Mouse (Mus musculus) heart, adult 2 months (tissue): ENCODE data around the gene Abcd3. TPM values are rescaled to one million over a fixed set of nuclear protein-coding genes. Genes with fewer than 3 reads are reported as not detected.
"Not testable (repeated sequence)": the region's sequence is repeated elsewhere in the genome, so short reads cannot be mapped to it uniquely, and the experiment has no call there.

ENCODE experiments used
- DNase-seq, 2 experiments: peaks; one replicate each; pipeline ENCODE4 v3.0.0; 2021
- H3K27ac ChIP-seq: fragments of 200-600 bp; 2 replicates; pipeline ENCODE4 v1.8.1; 2022
- H3K27me3 ChIP-seq: fragments of 200-500 bp; 2 replicates; pipeline ENCODE4 v1.6.1; 2012; ENCODE audit warnings: mild to moderate bottlenecking, low read length, inconsistent platforms, mixed read lengths; ENCODE audit not compliant: control insufficient read depth, insufficient read depth
- H3K36me3 ChIP-seq: fragments of 200-500 bp; 2 replicates; pipeline ENCODE4 v1.6.1; 2012; ENCODE audit warnings: low read length, inconsistent platforms; ENCODE audit not compliant: control insufficient read depth, insufficient read depth
- H3K4me1 ChIP-seq: fragments of 200-500 bp; 2 replicates; pipeline ENCODE4 v1.6.1; 2011; ENCODE audit warnings: low read length; ENCODE audit not compliant: control insufficient read depth, insufficient read depth
- H3K4me3 ChIP-seq: fragments of 200-600 bp; 2 replicates; pipeline ENCODE4 v1.8.1; 2022
- H3K79me2 ChIP-seq: fragments of 200-500 bp; replicated peaks from 2 replicates; pipeline ENCODE4 v1.6.1; 2012; ENCODE audit warnings: mild to moderate bottlenecking, inconsistent platforms, low read length, moderate library complexity, mixed read lengths; ENCODE audit not compliant: control insufficient read depth, insufficient read depth
- H3K9ac ChIP-seq: fragments of 200-500 bp; 2 replicates; pipeline ENCODE4 v1.6.1; 2012; ENCODE audit warnings: low read depth, mild to moderate bottlenecking, control low read depth, inconsistent platforms, low read length, mixed read lengths
- CTCF ChIP-seq: fragments of 200-600 bp; IDR thresholded peaks from 2 replicates; pipeline ENCODE4 v1.8.1; 2022; ENCODE audit warnings: antibody characterized with exemption, mild to moderate bottlenecking, moderate library complexity
- EP300 ChIP-seq: fragments of 200-500 bp; IDR thresholded peaks from 2 replicates; pipeline ENCODE4 v1.6.1; 2011; ENCODE audit warnings: low read depth, low read length, control low read depth; ENCODE audit not compliant: insufficient read depth
- POLR2A ChIP-seq: fragments of 200-500 bp; IDR thresholded peaks from 2 replicates; pipeline ENCODE4 v1.6.1; 2011; ENCODE audit warnings: mild to moderate bottlenecking, low read depth, low read length, control low read depth; ENCODE audit not compliant: insufficient read depth
- WGBS: fragments of 180-500 bp; shearing (Covaris S2); methylation state at CpG from one replicate; pipeline ENCODE4 v1.1.7; 2018; 5-methylcytosine and 5-hydroxymethylcytosine counted together
- intact Hi-C: fragments of 180-260 bp; cut with DNase I; formaldehyde crosslinking; loops from one replicate; pipeline ENCODE4 v1.15.1; 2025
- polyA plus RNA-seq: library from polyadenylated mRNA; depleted of rRNA; stranded (reverse); fragments of >200 nt; gene quantifications from 2 replicates; pipeline ENCODE4 v1.2.3, GENCODE M21; 2012
- total RNA-seq, 2 experiments: library from RNA; stranded (reverse); gene quantifications; 2 replicates each; pipeline ENCODE4 v1.2.3; 2021

Abcd3 gene
- total and polyA plus RNA-seq, 3 experiments, result 19.5 to 78.9 (median 73.6) TPM

GRCm38 (mm10) chr3:121766048-121766447, 49.1 kb downstream of the Abcd3 start:
- intact Hi-C loops, result no loop called here
- no peak for DNase-seq
- no peak overlapping the region for H3K4me3 ChIP-seq
- no peak for TF ChIP-seq EP300
- no peak for TF ChIP-seq CTCF
- no peak for TF ChIP-seq POLR2A
- H3K27ac ChIP-seq, result no peak overlapping the region
- H3K36me3 ChIP-seq, result no peaks in the 10 kb centered on the region
- H3K79me2 ChIP-seq, result no peaks in the 10 kb centered on the region
- H3K4me1 ChIP-seq, result no peaks in the 10 kb centered on the region
- no peaks in the 10 kb centered on the region for H3K27me3 ChIP-seq
- no peak overlapping the region for H3K9ac ChIP-seq

GRCm38 (mm10) chr3:121762056-121762852, 52.8 kb downstream of the Abcd3 start:
- intact Hi-C loops, result loop anchor here (2.0 kb wide), 2 partner anchors 211 to 225 kb away; no protein-coding TSS in a partner anchor
- H3K79me2 ChIP-seq, result no peaks in the 10 kb centered on the region
- no peaks in the 10 kb centered on the region for H3K4me1 ChIP-seq
- no peak overlapping the region for H3K4me3 ChIP-seq
- no peak overlapping the region for H3K27ac ChIP-seq
- no peaks in the 10 kb centered on the region for H3K27me3 ChIP-seq
- no peak for DNase-seq
- no peak for TF ChIP-seq EP300
- no peak for TF ChIP-seq POLR2A
- peak; percentile 75 for TF ChIP-seq CTCF
- H3K9ac ChIP-seq, result no peak overlapping the region
- no peaks in the 10 kb centered on the region for H3K36me3 ChIP-seq
- 61% methylated on average over 4 of the region's 4 CpGs for WGBS

GRCm38 (mm10) chr3:121758373-121758772, 56.7 kb downstream of the Abcd3 start:
- no peak overlapping the region for H3K27ac ChIP-seq
- H3K4me3 ChIP-seq, result no peak overlapping the region
- no peaks in the 10 kb centered on the region for H3K4me1 ChIP-seq
- H3K36me3 ChIP-seq, result no peaks in the 10 kb centered on the region
- no peak for DNase-seq
- 57% methylated on average over 7 of the region's 7 CpGs for WGBS
- H3K79me2 ChIP-seq, result no peaks in the 10 kb centered on the region
- intact Hi-C loops, result no loop called here
- no peaks in the 10 kb centered on the region for H3K27me3 ChIP-seq
- no peak overlapping the region for H3K9ac ChIP-seq
- TF ChIP-seq CTCF, result no peak
- no peak for TF ChIP-seq EP300
- no peak for TF ChIP-seq POLR2A

- no peak overlapping the region for H3K4me3 ChIP-seq
- intact Hi-C loops, result no loop called here
- 18% methylated on average over 3 of the region's 3 CpGs for WGBS
- H3K27ac ChIP-seq, result no peak overlapping the region
- no peaks in the 10 kb centered on the region for H3K4me1 ChIP-seq
- H3K27me3 ChIP-seq, result no peaks in the 10 kb centered on the region
- no peak for TF ChIP-seq CTCF
- no peak for TF ChIP-seq EP300
- TF ChIP-seq POLR2A, result no peak
- H3K79me2 ChIP-seq, result no peaks in the 10 kb centered on the region
- no peak for DNase-seq
- no peaks in the 10 kb centered on the region for H3K36me3 ChIP-seq
- H3K9ac ChIP-seq, result no peak overlapping the region
Observed at GRCm38 (mm10) chr3:121755152-121755551, 60.0 kb downstream of the Abcd3 start.

GRCm38 (mm10) chr3:121754319-121755090, 60.6 kb downstream of the Abcd3 start:
- H3K4me1 ChIP-seq, intact Hi-C loops, H3K36me3 ChIP-seq, H3K9ac ChIP-seq, H3K79me2 ChIP-seq, H3K27me3 ChIP-seq, H3K4me3 ChIP-seq, H3K27ac ChIP-seq, DNase-seq: not testable (repeated sequence)
- WGBS, result 85% methylated on average over 10 of the region's 10 CpGs

- H3K4me1 ChIP-seq, DNase-seq, H3K9ac ChIP-seq, H3K79me2 ChIP-seq, intact Hi-C loops, H3K4me3 ChIP-seq, H3K27me3 ChIP-seq, H3K36me3 ChIP-seq, H3K27ac ChIP-seq: not testable (repeated sequence)
- WGBS, result 85% methylated on average over 4 of the region's 4 CpGs
Observed at GRCm38 (mm10) chr3:121741186-121741848, 73.8 kb downstream of the Abcd3 start.
